Mouse (Mus musculus): ENCODE measurements around the gene Tenm4. TPM values are rescaled to one million over a fixed set of nuclear protein-coding genes. Genes with fewer than 3 reads are reported as not detected.
A peak's percentile ranks its signal among the peaks of the same experiment; 100 is the strongest.

Tenm4 gene
- polyA plus RNA-seq, 1 experiment from 2014 or later: 38.0 TPM

DNA sequence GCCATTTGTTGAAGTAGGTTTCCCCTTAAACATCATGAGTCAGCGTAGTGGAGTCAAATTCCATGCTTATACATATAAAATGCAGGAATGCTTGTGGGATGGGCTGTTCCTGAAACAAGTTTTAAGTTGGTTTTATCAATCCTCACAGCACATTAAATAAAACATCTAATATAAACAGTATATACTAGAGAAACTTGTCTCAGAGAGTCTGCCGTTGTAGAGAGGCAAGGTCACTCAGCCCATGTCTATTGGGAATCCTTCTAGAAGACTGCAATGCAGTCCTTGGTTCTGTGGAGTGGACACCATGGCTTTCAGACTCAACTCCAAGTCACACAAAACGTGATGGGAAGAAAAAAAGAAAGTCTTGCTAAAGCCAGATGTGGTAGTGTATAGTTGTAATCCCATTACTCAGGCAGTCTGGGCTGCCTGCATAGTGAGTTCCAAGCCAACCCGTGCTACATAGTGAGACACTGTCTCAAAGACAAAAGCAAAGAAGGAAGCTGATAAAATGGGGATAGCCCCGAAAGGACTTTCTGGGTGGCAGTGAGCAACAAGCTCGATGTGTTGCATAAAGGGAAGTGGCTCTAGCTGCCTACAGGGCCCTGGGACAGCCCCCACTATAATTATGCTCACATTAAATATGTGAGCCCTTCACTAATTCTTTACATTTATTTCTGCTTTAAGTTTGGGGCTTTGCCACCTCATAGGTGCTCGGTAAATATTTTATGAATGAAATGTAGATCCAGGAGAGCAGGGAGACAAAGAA, 707.6 kb downstream of the Tenm4 start:
- no peak overlapping the region for H3K4me3 ChIP-seq (replicated peaks; ENCODE audit: low read depth, low read length)
- no peak overlapping the region for H3K27ac ChIP-seq (replicated peaks; ENCODE audit: low read depth, low read length)
- no peaks in the 10 kb centered on the region for H3K27me3 ChIP-seq (ENCODE audit: control insufficient read depth, insufficient read depth, low read length)
- peaks cover 5% of the 10 kb centered on the region; the same call in 1 of the 2 replicates for H3K36me3 ChIP-seq (ENCODE audit: control insufficient read depth, insufficient read depth, low read length)
- WGBS: 79% methylated on average over 7 of the region's 7 CpGs
- DNase-seq: no peak
- H3K4me1 ChIP-seq (ENCODE audit: control insufficient read depth, insufficient read depth, low read length): 0 out of 2 replicates have a peak, but pooled peaks cover under 1% of the 10 kb centered on the region
- H3K4me2 ChIP-seq (ENCODE audit: low read length): no peak overlapping the region
- H3K9me3 ChIP-seq (ENCODE audit: control insufficient read depth, low read length): no peaks in the 10 kb centered on the region
- no peak overlapping the region for H3K9ac ChIP-seq (replicated peaks; ENCODE audit: low read length)
- no peak for ATAC-seq (ENCODE audit: low FRiP score, low TSS enrichment)

DNA sequence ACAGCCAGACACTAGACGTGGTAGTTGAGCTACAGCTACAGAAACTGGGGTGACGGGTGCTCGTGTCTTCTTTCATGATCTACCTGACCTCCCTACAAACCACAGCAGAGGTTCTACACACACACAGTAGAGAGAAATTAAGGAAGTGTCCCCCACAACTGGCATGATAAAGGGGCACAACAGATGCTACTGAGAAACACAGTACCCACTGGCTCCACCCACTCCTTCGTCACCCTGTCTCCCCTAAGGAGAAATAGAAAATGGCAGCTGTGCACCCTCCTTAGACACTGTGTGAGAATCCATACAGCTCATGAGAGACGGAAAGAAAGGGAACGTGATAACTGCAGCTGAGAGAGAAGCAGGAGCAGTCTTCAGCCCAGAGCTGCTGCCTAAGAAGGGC, 708.5 kb downstream of the Tenm4 start:
- Histone ChIP-seq H3K36me3 (ENCODE audit: control insufficient read depth, insufficient read depth, low read length) (no peaks in the 10 kb centered on the region), H3K27me3 (ENCODE audit: control insufficient read depth, insufficient read depth, low read length) (no peaks in the 10 kb centered on the region), H3K4me2 (ENCODE audit: low read length) (no peak overlapping the region), H3K9me3 (ENCODE audit: control insufficient read depth, low read length) (no peaks in the 10 kb centered on the region), H3K27ac (replicated peaks; ENCODE audit: low read depth, low read length) (no peak overlapping the region), H3K4me3 (replicated peaks; ENCODE audit: low read depth, low read length) (no peak overlapping the region), H3K9ac (replicated peaks; ENCODE audit: low read length) (no peak overlapping the region), H3K4me1 (ENCODE audit: control insufficient read depth, insufficient read depth, low read length) (peaks cover 8% of the 10 kb centered on the region; the same call in 1 of the 2 replicates)
- no peak for ATAC-seq (ENCODE audit: low FRiP score, low TSS enrichment)
- DNase-seq: no peak
- 89% methylated on average over 6 of the region's 6 CpGs for WGBS

DNA sequence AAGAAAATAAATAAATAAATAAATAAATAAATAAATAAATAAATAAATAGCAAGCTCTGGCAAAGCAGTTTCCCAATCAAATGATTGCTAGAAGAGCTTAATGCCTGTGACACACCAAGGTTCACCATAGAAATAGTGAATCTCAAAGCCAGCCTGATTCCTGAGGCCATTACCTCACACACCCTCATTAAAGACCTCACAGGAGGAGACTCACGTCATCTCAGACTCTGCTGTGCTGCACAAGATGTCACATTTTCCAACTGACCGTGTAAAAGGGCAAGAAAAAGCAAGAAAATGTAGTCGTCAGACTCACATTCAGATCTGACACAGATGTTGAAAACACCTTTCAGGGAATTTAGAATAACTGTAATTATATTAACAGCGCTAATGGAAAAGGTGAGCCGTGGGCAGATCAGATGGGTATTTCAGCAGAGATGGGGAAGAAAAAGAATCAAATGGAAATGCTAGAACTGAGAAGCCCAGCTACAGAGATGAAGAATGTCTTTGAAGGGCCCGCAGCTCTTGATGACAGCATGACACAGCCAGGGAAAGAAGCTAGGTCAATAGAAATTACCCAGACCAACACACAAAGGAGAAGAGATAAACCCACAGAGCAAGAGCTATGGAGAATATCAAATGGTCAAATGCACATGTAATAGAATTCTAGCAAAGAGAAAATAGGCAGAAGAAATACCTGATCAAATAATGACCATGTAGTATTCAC, 709.3 kb downstream of the Tenm4 start:
- Histone ChIP-seq H3K4me1 (ENCODE audit: control insufficient read depth, insufficient read depth, low read length) (peaks cover 8% of the 10 kb centered on the region; the same call in 1 of the 2 replicates), H3K4me2 (ENCODE audit: low read length) (no peak overlapping the region), H3K4me3 (replicated peaks; ENCODE audit: low read depth, low read length) (no peak overlapping the region), H3K36me3 (ENCODE audit: control insufficient read depth, insufficient read depth, low read length) (no peaks in the 10 kb centered on the region), H3K27me3 (ENCODE audit: control insufficient read depth, insufficient read depth, low read length) (no peaks in the 10 kb centered on the region), H3K9ac (replicated peaks; ENCODE audit: low read length) (no peak overlapping the region), H3K27ac (replicated peaks; ENCODE audit: low read depth, low read length) (no peak overlapping the region), H3K9me3 (ENCODE audit: control insufficient read depth, low read length) (no peaks in the 10 kb centered on the region)
- ATAC-seq (ENCODE audit: low FRiP score, low TSS enrichment) (no peak), DNase-seq (no peak)
- 69% methylated on average over 6 of the region's 6 CpGs for WGBS

DNA sequence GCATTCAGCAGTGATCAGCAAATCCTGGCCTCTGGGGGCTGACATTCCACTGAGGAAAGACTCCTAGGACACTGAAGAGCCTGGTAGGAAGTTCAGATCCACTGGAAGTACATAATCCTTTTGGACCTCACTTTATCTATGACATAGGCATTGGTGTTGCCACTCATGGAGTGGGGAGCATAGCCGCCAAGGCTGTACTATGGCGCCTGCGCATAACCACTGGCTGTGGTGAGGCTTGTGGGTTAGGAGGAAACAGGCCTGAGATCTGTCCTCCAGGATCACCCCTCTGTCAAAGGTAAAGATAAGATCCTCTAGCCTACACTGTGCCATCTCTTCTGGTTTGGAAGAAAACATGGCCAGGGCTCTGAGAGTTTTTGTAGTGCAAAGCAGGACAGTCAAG, 712.3 kb downstream of the Tenm4 start:
- no peak overlapping the region for H3K9ac ChIP-seq (replicated peaks; ENCODE audit: low read length)
- ATAC-seq (ENCODE audit: low FRiP score, low TSS enrichment) (no peak), DNase-seq (no peak)
- peaks cover 8% of the 10 kb centered on the region; the same call in 1 of the 2 replicates for H3K4me1 ChIP-seq (ENCODE audit: control insufficient read depth, insufficient read depth, low read length)
- H3K36me3 ChIP-seq (ENCODE audit: control insufficient read depth, insufficient read depth, low read length): no peaks in the 10 kb centered on the region
- no peak overlapping the region for H3K27ac ChIP-seq (replicated peaks; ENCODE audit: low read depth, low read length)
- H3K27me3 ChIP-seq (ENCODE audit: control insufficient read depth, insufficient read depth, low read length): no peaks in the 10 kb centered on the region
- no peaks in the 10 kb centered on the region for H3K9me3 ChIP-seq (ENCODE audit: control insufficient read depth, low read length)
- no peak overlapping the region for H3K4me2 ChIP-seq (ENCODE audit: low read length)
- H3K4me3 ChIP-seq (replicated peaks; ENCODE audit: low read depth, low read length): no peak overlapping the region
- WGBS: 98% methylated on average over 3 of the region's 3 CpGs

GRCm38 (mm10) chr7:96887088-96887654, 716.1 kb downstream of the Tenm4 start:
- no peak for DNase-seq
- no peaks in the 10 kb centered on the region for H3K9me3 ChIP-seq (ENCODE audit: control insufficient read depth, low read length)
- 62% methylated on average over 18 of the region's 18 CpGs for WGBS
- H3K4me2 ChIP-seq (ENCODE audit: low read length): no peak overlapping the region
- peaks cover 29% of the 10 kb centered on the region for H3K4me1 ChIP-seq (ENCODE audit: control insufficient read depth, insufficient read depth, low read length)
- no peaks in the 10 kb centered on the region for H3K36me3 ChIP-seq (ENCODE audit: control insufficient read depth, insufficient read depth, low read length)
- no peak overlapping the region for H3K9ac ChIP-seq (replicated peaks; ENCODE audit: low read length)
- no peak for ATAC-seq (ENCODE audit: low FRiP score, low TSS enrichment)
- no peaks in the 10 kb centered on the region for H3K27me3 ChIP-seq (ENCODE audit: control insufficient read depth, insufficient read depth, low read length)
- H3K27ac ChIP-seq (replicated peaks; ENCODE audit: low read depth, low read length): no peak overlapping the region
- no peak overlapping the region for H3K4me3 ChIP-seq (replicated peaks; ENCODE audit: low read depth, low read length)

DNA sequence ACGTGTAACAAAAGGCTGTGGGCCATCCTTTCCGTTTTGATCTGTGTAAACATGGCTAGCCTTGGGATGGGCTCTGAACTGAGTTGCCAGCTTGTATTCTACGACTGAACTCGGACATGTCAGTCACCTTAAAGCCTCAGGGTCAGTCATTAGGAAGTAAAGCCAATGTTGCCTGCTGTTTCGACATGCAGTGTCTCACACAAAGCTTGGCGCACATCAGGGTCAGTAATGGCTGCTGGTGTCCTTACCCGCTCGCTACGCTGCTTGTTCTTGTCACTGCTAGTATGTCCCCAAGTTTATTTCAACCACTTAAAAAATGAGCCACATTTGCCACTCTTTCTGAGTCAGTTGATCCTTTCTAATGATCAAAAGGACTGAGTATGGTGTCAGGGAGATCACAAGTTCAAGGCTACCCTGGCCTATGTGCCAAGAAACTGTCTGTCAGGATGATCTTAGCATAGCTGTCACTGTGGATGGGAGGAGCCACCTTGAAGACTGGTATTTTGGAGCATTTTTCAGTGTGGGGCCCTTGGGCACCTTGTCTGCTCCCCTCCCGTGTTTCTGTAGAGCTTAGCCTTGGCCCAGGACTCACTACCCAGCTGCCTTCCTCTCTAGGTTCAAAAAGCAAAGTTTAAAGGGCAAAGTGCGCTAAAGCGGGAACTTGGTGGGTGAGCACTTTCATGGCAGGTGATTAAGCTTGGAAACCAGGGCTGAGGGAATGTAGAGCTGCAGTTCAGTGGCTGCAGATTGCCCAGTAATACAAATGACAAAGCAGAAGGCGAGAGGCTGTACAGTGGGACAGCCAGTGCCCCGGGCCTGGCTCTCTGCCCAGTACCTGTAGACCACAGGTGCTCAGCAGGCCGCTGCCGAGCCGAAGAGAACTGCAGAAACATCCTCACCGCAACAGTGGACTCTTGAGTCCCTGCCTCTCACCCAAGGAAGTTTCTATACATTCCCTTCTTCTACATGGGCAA, 718.3 kb downstream of the Tenm4 start:
- Histone ChIP-seq H3K27me3 (ENCODE audit: control insufficient read depth, insufficient read depth, low read length) (no peaks in the 10 kb centered on the region), H3K4me3 (replicated peaks; ENCODE audit: low read depth, low read length) (no peak overlapping the region), H3K9me3 (ENCODE audit: control insufficient read depth, low read length) (no peaks in the 10 kb centered on the region), H3K27ac (replicated peaks; ENCODE audit: low read depth, low read length) (no peak overlapping the region), H3K4me1 (ENCODE audit: control insufficient read depth, insufficient read depth, low read length) (peaks cover 23% of the 10 kb centered on the region), H3K4me2 (ENCODE audit: low read length) (no peak overlapping the region), H3K9ac (replicated peaks; ENCODE audit: low read length) (no peak overlapping the region), H3K36me3 (ENCODE audit: control insufficient read depth, insufficient read depth, low read length) (peaks cover 13% of the 10 kb centered on the region)
- DNase-seq (no peak), ATAC-seq (ENCODE audit: low FRiP score, low TSS enrichment) (no peak)
- 88% methylated on average over 18 of the region's 18 CpGs for WGBS

- no peak for ATAC-seq (ENCODE audit: low FRiP score, low TSS enrichment)
- 31% methylated on average over 7 of the region's 7 CpGs for WGBS
Measured at GRCm38 (mm10) chr7:96890035-96890621, 719.1 kb downstream of the Tenm4 start.

GRCm38 (mm10) chr7:96890987-96891386, 719.9 kb downstream of the Tenm4 start:
- Histone ChIP-seq H3K9me3 (ENCODE audit: control insufficient read depth, low read length) (no peaks in the 10 kb centered on the region), H3K9ac (replicated peaks; ENCODE audit: low read length) (no peak overlapping the region), H3K4me1 (ENCODE audit: control insufficient read depth, insufficient read depth, low read length) (peaks cover 21% of the 10 kb centered on the region), H3K4me2 (ENCODE audit: low read length) (no peak overlapping the region), H3K4me3 (replicated peaks; ENCODE audit: low read depth, low read length) (no peak overlapping the region), H3K36me3 (ENCODE audit: control insufficient read depth, insufficient read depth, low read length) (peaks cover 30% of the 10 kb centered on the region), H3K27ac (replicated peaks; ENCODE audit: low read depth, low read length) (peak overlapping the region; percentile 45), H3K27me3 (ENCODE audit: control insufficient read depth, insufficient read depth, low read length) (no peaks in the 10 kb centered on the region)
- WGBS: 36% methylated on average over 10 of the region's 10 CpGs
- DNase-seq (peak; percentile 70), ATAC-seq (ENCODE audit: low FRiP score, low TSS enrichment) (no peak)

More at GRCm38 (mm10) chr7:96890035-96890621, 719.1 kb downstream of the Tenm4 start:
- Histone ChIP-seq H3K9me3 (ENCODE audit: control insufficient read depth, low read length) (no peaks in the 10 kb centered on the region), H3K27me3 (ENCODE audit: control insufficient read depth, insufficient read depth, low read length) (no peaks in the 10 kb centered on the region), H3K4me1 (ENCODE audit: control insufficient read depth, insufficient read depth, low read length) (peaks cover 21% of the 10 kb centered on the region), H3K36me3 (ENCODE audit: control insufficient read depth, insufficient read depth, low read length) (peaks cover 21% of the 10 kb centered on the region), H3K9ac (replicated peaks; ENCODE audit: low read length) (no peak overlapping the region), H3K27ac (replicated peaks; ENCODE audit: low read depth, low read length) (peak overlapping the region; percentile 45), H3K4me3 (replicated peaks; ENCODE audit: low read depth, low read length) (no peak overlapping the region), H3K4me2 (ENCODE audit: low read length) (no peak overlapping the region)
- DNase-seq: peak; percentile 65
